Mouse (Mus musculus) midbrain, embryonic 14.5 days (tissue): Measurements from ENCODE around the gene Gpr156. TPM values are rescaled to one million over a fixed set of nuclear protein-coding genes. Genes with fewer than 3 reads are reported as not detected.

ENCODE experiments used
- ATAC-seq: fragments of 200-750 bp; cut with Nextera tagmentation; 2 replicates; pipeline ENCODE4 v1.8.0; 2017; ENCODE audit warnings: moderate number of reproducible peaks, moderate library complexity; ENCODE audit not compliant: low FRiP score, low TSS enrichment
- DNase-seq: peaks from one replicate; pipeline ENCODE4 v3.0.0-alpha.2; 2015
- H3K27ac ChIP-seq: fragments of 300-500 bp; sonication (generic); replicated peaks from 2 replicates; pipeline ENCODE4 v1.5.1; 2014; ENCODE audit warnings: mild to moderate bottlenecking, low read depth, low read length, moderate library complexity
- H3K27me3 ChIP-seq: fragments of 300-500 bp; sonication (generic); 2 replicates; pipeline ENCODE4 v1.6.1; 2014; ENCODE audit warnings: low read length, control low read depth, mixed read lengths; ENCODE audit not compliant: control insufficient read depth, insufficient read depth
- H3K36me3 ChIP-seq: fragments of 300-500 bp; sonication (generic); 2 replicates; pipeline ENCODE4 v1.6.1; 2014; ENCODE audit warnings: low read length, control low read depth; ENCODE audit not compliant: control insufficient read depth, insufficient read depth
- H3K4me1 ChIP-seq: fragments of 300-500 bp; sonication (generic); 2 replicates; pipeline ENCODE4 v1.6.1; 2014; ENCODE audit warnings: mild to moderate bottlenecking, antibody characterized with exemption, low read length, control low read depth; ENCODE audit not compliant: control insufficient read depth, insufficient read depth
- H3K4me2 ChIP-seq: fragments of 300-500 bp; sonication (generic); 2 replicates; pipeline ENCODE4 v1.6.1; 2014; ENCODE audit warnings: mild to moderate bottlenecking, low read length, moderate library complexity
- H3K4me3 ChIP-seq: fragments of 300-500 bp; sonication (generic); replicated peaks from 2 replicates; pipeline ENCODE4 v1.5.1; 2014; ENCODE audit warnings: low read depth, low read length
- H3K9ac ChIP-seq: fragments of 300-500 bp; sonication (generic); replicated peaks from 2 replicates; pipeline ENCODE4 v1.6.1; 2014; ENCODE audit warnings: mild to moderate bottlenecking, low read length, moderate library complexity
- H3K9me3 ChIP-seq: fragments of 300-500 bp; sonication (generic); 2 replicates; pipeline ENCODE4 v1.6.1; 2016; ENCODE audit warnings: low read length, control low read depth, mixed read lengths; ENCODE audit not compliant: control insufficient read depth
- WGBS: fragments of 180-500 bp; shearing (Covaris S2); extraction: QIAGEN DNeasy Blood & Tissue Kit; methylation state at CpG from one replicate; pipeline ENCODE4 v1.1.7; 2014; 5-methylcytosine and 5-hydroxymethylcytosine counted together
- polyA plus RNA-seq: library from polyadenylated mRNA; unstranded; fragments of >200 nt; fragmentation: Nextera tagmentation; extraction: Ambion mirVana; gene quantifications from 2 replicates; pipeline ENCODE4 v1.2.1, GENCODE M21; 2014

Gene Gpr156
- polyA plus RNA-seq, 1 experiment from 2014 or later = 7.6 TPM

DNA sequence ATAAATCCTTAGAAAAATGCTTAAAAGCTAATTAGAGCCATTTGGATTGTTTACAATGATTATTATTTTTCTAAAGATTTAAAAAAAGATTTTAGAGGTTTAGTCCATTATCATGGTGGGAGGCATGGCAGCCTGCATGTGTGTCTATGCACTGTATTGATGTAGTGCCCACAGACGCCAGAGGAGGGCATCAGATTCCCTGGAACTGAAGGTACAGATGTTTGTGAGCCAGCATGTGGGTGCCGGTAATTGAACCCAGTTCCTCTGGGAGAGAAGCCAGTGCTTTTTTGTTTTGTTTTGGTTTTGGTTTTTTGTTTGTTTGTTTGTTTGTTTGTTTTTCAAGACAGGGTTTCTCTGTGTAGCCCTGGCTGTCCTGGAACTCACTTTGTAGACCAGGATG, 13.3 kb downstream of the Gpr156 start:
- H3K9ac ChIP-seq = no peak overlapping the region
- no peak overlapping the region for H3K27ac ChIP-seq
- H3K4me1 ChIP-seq = peaks cover 22% of the 10 kb centered on the region
- ATAC-seq (no peak), DNase-seq (no peak)
- WGBS = 88% methylated on average over 2 of the region's 2 CpGs
- H3K9me3 ChIP-seq = no peaks in the 10 kb centered on the region
- H3K27me3 ChIP-seq = no peaks in the 10 kb centered on the region
- no peak overlapping the region for H3K4me2 ChIP-seq
- no peaks in the 10 kb centered on the region for H3K36me3 ChIP-seq
- H3K4me3 ChIP-seq = no peak overlapping the region

DNA sequence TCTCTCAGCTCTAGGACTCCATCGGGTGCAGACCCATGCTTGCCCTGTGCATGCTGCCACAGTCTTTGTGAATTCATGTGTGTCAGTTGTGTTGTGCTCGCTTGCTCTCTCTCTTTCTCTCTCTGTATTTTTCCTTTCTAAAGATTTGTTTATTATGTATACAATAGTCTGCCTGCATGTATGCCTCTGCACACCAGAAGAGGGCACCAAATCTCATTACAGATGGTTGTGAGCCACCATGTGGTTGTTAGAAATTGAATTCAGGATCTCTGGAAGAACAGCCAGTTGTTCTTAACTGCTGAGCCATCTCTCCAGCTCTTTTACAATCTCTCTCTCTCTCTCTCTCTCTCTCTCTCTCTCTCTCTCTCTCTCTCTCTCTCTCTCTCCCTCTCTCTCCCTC, 18.6 kb downstream of the Gpr156 start:
- no peaks in the 10 kb centered on the region for H3K36me3 ChIP-seq
- no peak overlapping the region for H3K9ac ChIP-seq
- no peak overlapping the region for H3K4me2 ChIP-seq
- H3K9me3 ChIP-seq = no peaks in the 10 kb centered on the region
- DNase-seq (no peak), ATAC-seq (no peak)
- H3K4me1 ChIP-seq = peaks cover 9% of the 10 kb centered on the region
- no peak overlapping the region for H3K27ac ChIP-seq
- H3K27me3 ChIP-seq = no peaks in the 10 kb centered on the region
- 84% methylated on average over 2 of the region's 2 CpGs for WGBS
- no peak overlapping the region for H3K4me3 ChIP-seq

DNA sequence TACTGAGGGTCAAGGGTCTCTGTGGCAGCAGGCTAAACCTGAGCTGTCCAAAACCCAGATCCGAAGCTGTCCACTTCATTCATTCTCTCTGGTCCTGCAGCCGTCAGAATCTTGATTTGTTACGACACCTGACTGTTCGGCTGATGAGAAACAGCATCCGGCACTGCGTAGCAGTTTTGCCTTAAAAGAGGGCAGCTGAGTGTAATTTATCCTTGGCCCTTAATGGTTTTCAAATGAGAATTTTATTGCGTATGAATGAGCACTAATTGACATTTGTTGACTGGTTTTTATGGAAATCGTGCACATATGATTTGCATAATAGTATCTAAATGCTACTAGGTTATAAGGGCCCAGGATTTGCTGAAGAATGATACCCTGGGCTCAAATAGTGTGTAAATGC, 21.0 kb downstream of the Gpr156 start:
- H3K9ac ChIP-seq = no peak overlapping the region
- no peaks in the 10 kb centered on the region for H3K36me3 ChIP-seq
- 77% methylated on average over 8 of the region's 8 CpGs for WGBS
- peaks cover 9% of the 10 kb centered on the region for H3K4me1 ChIP-seq
- no peak for DNase-seq
- no peak overlapping the region for H3K4me2 ChIP-seq
- H3K4me3 ChIP-seq = no peak overlapping the region
- no peak for ATAC-seq
- H3K9me3 ChIP-seq = no peaks in the 10 kb centered on the region
- H3K27me3 ChIP-seq = no peaks in the 10 kb centered on the region
- H3K27ac ChIP-seq = 0 out of 2 replicates have a peak overlapping the region, but pooled peaks have one; percentile 20

DNA sequence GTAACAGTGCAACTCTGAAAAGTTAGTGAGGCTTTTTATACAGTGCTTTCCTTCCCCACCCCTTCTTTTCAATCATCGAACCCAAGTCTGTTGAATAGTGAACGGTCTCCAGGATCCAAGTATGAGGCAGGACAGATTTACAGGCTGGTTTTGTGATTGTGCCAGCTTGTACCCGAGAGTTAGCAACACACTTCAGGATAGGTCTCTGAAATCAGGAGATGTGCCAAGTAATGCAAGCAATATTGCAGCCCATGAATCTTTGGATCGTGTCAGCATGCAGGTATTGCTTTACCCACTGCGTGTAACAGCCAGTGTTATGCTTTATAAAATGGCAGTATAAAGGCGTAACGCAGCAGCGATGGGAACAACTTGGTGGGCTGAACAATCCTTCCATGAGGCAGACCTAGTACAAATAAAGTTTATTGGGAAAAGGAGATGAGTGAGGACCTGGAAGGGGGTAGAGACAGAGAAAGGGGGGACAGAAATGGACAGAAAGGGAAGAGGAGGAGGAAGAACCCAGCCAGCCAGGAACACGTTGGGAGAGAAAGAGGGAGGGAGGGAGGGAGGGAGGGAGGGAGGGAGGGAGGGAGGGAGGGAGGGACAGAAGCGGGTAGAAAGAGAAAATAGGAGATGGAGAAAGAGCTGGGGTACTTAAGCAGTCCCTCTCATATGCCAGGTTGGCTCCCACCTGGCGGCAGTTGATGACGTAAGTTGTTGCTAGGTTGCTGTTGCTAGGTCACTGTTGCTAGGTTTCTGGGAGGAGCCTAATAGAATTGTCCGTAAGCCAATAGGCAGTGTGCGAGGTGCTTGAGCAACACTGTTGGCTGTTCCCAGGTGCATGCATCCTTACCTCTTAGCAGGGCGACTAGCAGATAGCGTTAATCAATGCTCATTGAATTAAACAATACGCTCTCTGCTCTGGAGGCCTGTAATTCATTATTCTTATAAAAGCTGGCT, 22.1 kb downstream of the Gpr156 start:
- DNase-seq (peak; percentile 94), ATAC-seq (peak; percentile 96)
- peak overlapping the region; percentile 78 for H3K27ac ChIP-seq
- H3K36me3 ChIP-seq = no peaks in the 10 kb centered on the region
- H3K4me1 ChIP-seq = peaks cover 14% of the 10 kb centered on the region
- 0 out of 2 replicates have a peak overlapping the region, but pooled peaks have one; percentile 2 for H3K4me3 ChIP-seq
- no peak overlapping the region for H3K9ac ChIP-seq
- H3K9me3 ChIP-seq = no peaks in the 10 kb centered on the region
- H3K27me3 ChIP-seq = no peaks in the 10 kb centered on the region
- H3K4me2 ChIP-seq = peak overlapping the region; percentile 32
- 45% methylated on average over 16 of the region's 17 CpGs for WGBS

DNA sequence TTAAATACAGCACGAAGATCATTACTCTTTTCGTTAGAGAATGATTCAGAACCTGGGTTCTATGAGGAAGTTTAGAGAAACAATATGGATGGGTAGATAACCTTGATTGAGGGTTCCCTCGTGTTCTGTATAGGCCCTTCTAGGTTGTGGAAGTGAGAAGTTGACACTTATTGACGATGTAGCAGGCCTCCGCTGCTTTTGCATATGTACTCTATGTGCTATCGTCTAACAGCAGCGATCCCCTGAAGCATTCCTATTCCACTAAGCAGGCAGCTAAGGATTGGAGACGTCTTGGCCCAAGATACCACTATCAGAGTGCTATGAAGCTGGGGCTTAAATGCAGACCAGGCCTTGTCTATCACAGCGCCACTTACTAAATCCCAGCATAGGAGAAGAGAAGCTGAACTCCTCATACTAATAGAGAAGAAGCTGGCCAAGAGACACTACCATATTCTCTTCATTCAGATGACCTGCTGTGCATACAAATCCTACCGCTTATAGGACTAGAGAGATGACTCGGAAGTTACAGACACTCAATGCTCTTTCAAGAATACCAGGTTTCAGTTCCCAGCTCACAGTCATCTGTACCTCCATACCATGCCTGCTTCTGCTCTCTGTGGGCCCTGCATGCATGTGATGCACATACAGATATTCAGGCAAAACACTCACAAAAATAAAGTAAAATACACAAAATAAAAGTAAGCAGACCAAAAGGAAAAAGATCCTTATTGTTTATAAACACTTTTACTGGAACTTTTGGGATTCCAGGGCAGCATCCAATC, 23.0 kb downstream of the Gpr156 start:
- Histone ChIP-seq H3K27me3 (no peaks in the 10 kb centered on the region), H3K4me1 (peaks cover 16% of the 10 kb centered on the region), H3K27ac (peak overlapping the region; percentile 78), H3K9ac (no peak overlapping the region), H3K4me2 (peak overlapping the region; percentile 32), H3K4me3 (no peak overlapping the region), H3K36me3 (no peaks in the 10 kb centered on the region), H3K9me3 (no peaks in the 10 kb centered on the region)
- ATAC-seq (no peak), DNase-seq (no peak)
- WGBS = 62% methylated on average over 11 of the region's 11 CpGs

DNA sequence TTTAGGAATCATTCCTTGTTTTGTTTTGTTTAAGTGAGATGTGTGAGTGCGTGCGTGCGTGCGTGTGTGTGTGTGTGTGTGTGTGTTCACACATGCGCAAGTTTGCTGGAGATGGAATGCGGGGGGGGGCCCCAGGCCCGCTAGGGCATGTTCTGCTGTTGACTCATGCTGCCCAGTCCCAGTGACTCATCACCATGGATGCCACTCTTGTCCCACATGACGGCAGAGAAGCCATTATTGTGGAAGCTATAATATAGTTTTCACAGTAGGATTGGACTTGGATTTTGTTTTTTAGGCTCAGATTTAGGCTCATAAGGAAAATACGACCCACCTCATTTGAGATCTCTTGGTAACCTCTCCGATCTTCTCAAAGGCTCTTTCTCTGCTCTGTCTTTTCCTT, 24.0 kb downstream of the Gpr156 start:
- H3K9ac ChIP-seq = no peak overlapping the region
- WGBS = 85% methylated on average over 10 of the region's 10 CpGs
- DNase-seq (no peak), ATAC-seq (no peak)
- peaks cover 16% of the 10 kb centered on the region for H3K4me1 ChIP-seq
- H3K4me2 ChIP-seq = no peak overlapping the region
- H3K4me3 ChIP-seq = no peak overlapping the region
- H3K36me3 ChIP-seq = no peaks in the 10 kb centered on the region
- no peak overlapping the region for H3K27ac ChIP-seq
- no peaks in the 10 kb centered on the region for H3K9me3 ChIP-seq
- no peaks in the 10 kb centered on the region for H3K27me3 ChIP-seq

DNA sequence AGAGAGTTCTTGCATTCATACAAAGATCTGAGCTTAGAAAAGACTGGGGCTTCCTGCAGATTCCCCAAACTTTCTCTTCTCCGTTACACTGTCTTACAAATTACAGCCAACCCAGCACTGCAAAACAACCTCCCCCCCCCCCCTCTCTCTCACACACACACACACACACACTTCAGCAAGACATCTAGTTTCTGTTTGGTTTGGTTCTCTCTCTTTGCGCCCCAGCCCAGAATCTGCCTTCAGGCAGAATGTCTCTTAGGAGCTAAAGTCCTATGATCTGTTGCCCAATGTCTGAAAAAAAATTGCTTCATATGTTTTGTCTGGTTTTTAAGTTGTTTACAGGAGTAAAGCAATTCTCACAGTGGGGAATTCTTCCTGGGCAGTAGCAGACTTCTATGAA, 27.4 kb downstream of the Gpr156 start:
- Histone ChIP-seq H3K9ac (no peak overlapping the region), H3K27me3 (no peaks in the 10 kb centered on the region), H3K9me3 (no peaks in the 10 kb centered on the region), H3K27ac (no peak overlapping the region), H3K4me2 (no peak overlapping the region), H3K4me3 (no peak overlapping the region), H3K4me1 (peaks cover 16% of the 10 kb centered on the region), H3K36me3 (no peaks in the 10 kb centered on the region)
- ATAC-seq (no peak), DNase-seq (peak; percentile 39)
- WGBS = 60% methylated on average over 2 of the region's 2 CpGs

DNA sequence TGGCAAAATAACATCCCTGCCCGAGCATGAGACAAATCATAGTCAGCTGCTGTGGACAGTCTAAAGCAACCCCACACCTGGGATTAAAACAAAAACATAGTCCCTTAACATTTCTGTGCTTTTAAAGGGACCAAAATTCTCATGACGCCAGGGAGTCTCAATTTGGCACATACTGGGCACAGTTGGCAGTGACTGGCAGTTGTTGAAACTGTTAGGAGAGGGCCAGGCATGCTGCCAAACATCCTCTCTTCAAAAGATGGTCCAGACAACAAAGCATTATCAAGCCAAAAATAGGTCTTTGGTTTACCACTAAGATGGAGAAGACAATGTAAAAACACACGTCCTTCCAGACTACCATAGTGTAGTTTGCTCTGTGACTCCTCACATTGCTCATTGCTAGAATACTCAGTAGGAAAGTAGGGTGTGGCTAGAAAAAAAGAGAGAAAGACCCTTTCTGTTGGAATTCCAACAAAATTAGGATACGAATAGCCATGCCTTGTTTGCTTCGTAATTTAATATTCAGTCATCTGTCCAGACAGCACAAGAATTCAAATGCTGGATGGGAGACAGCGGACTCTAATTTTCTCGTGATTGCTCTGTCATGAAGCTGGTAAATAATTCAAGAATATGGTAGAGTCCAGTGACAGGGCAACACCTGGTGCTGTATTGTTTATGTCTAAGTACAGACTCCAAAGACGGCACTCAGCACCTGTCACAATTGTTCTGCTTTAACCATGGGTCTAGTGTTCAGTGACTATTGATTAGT, 28.9 kb downstream of the Gpr156 start:
- H3K9me3 ChIP-seq = no peaks in the 10 kb centered on the region
- no peak overlapping the region for H3K27ac ChIP-seq
- 64% methylated on average over 8 of the region's 8 CpGs for WGBS
- H3K4me2 ChIP-seq = no peak overlapping the region
- DNase-seq (peak; percentile 53), ATAC-seq (no peak)
- H3K27me3 ChIP-seq = no peaks in the 10 kb centered on the region
- H3K36me3 ChIP-seq = no peaks in the 10 kb centered on the region
- no peak overlapping the region for H3K4me3 ChIP-seq
- H3K4me1 ChIP-seq = peaks cover 7% of the 10 kb centered on the region; the same call in 1 of the 2 replicates
- no peak overlapping the region for H3K9ac ChIP-seq
